Mouse (Mus musculus) thymus, adult 2 months (tissue): ENCODE measurements at regions not wholly inside any gene's neighbourhood (a gene's known extent, or its start where the extent isn't known, plus 50 kb on each side); places are given as distances from the start of the nearest gene placed in this dataset.

Experiments
- CTCF ChIP-seq: fragments of 200-500 bp; IDR thresholded peaks from 2 replicates; pipeline ENCODE4 v1.5.1; 2012; ENCODE audit warnings: mild to moderate bottlenecking, control low read depth, low read length, moderate library complexity, borderline replicate concordance; ENCODE audit not compliant: control insufficient read depth, poor library complexity, insufficient read depth; ENCODE audit errors: extremely low read depth
- POLR2A ChIP-seq: fragments of 200-500 bp; IDR thresholded peaks from 2 replicates; pipeline ENCODE4 v1.6.1; 2012; ENCODE audit warnings: mild to moderate bottlenecking, low read length, control low read depth, moderate library complexity; ENCODE audit not compliant: control insufficient read depth, poor library complexity, insufficient read depth; ENCODE audit errors: extremely low read depth

DNA sequence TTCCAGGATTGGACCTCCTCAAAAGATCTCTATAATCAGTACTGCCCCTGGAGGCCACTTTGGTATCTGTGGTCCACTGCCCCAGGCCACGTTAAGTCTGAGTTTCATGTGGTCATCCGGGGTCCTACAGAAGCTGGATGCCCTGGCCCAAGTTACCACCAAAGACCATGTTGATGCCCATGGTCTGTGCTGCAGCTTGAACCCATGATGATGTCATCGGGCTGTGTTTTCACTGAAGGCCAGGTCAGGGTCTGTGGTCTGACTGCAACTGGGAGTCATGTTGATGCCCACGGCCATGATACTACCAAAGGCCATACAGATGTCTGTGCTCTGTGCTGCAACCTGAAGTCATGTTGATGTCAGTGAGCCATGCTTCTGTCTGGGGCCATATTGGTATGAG lies 122.3 kb upstream of the Col8a1 start:
- TF ChIP-seq CTCF, result no peak
- TF ChIP-seq POLR2A, result no peak
